In the genomic region with DNA sequence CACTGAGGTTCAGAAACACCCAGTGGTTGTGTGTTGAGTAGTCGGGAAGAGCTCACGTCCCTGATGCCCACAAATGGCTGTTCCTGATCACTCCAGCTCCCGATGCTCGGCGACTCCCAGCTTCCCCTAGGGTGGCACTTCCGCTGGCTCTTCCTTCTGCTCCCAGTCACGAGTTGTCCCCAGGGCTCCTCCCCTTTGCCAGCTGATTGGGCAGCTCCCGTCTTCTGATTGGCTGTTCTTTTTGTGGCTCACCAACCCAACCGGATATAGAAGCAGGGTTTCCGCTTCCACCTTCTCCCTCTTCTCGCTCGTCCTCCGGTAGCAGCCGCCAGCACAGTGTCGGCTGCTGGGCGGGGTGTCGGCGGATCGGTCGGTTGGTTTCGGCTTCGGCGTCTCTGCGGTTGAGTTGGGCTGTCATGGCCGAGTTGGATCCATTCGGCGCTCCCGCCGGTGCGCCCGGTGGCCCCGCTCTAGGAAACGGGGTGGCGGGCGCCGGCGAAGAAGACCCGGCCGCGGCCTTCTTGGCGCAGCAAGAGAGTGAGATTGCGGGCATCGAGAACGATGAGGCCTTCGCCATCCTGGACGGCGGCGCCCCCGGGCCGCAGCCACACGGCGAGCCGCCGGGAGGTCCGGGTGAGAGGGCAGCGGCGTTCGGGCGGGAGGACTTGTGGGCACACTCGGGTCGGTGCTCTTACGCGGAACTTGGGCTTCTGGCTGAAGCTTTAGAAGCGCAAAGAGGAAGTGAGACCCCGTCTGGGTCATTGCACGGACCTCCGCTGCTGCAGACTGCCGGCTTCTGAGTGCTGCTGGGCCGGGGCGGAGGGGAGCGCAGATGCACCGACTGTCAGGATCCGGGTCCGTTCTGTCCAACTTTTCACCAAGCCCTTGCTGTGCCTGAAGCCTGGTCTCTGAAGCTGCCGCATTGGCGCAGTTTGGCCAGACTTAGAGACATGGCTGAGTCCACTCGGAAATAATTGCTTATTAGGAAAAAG, we compare ENCODE assay signal across 8 mouse cellular contexts. TPM values are rescaled to one million over a fixed set of nuclear protein-coding genes. Genes with fewer than 3 reads are reported as not detected.
A peak's percentile ranks its signal among the peaks of the same experiment; 100 is the strongest.
DNase-seq lines count a peak whose midpoint lies in the region; ATAC-seq and TF ChIP-seq lines count a peak whose summit lies in the region.

No protein-coding gene starts in this region.

- DNase-seq in brain, embryonic 14.5 days (ENCODE audit: low read depth) = peak; percentile 99
- DNase-seq in kidney, postnatal 0 days (ENCODE audit: low spot score) = peak; percentile 99
- DNase-seq in liver, embryonic 11.5 days (ENCODE audit: low spot score) = peak; percentile 83
- peak; percentile 91 for DNase-seq in naive thymus-derived CD4-positive, alpha-beta T cell, adult 2 months (ENCODE audit: low read depth)

- H3K9ac ChIP-seq in heart, embryonic 12.5 days = peak overlapping the region; percentile 97
- H3K9ac ChIP-seq in kidney, postnatal 0 days (ENCODE audit: low read depth, low read length) = peak overlapping the region; percentile 95
- peak overlapping the region; percentile 95 for H3K9ac ChIP-seq in liver, embryonic 11.5 days (ENCODE audit: low read depth, low read length)
- peak overlapping the region; percentile 93 for H3K9ac ChIP-seq in stomach, embryonic 14.5 days (replicated peaks; ENCODE audit: low read depth, low read length)

- H3K27me3 ChIP-seq in C2C12 (ENCODE audit: control insufficient read depth, insufficient read depth, insufficient read length) = no peaks in the 10 kb centered on the region
- H3K27me3 ChIP-seq in erythroblast, embryonic 14.5 days (ENCODE audit: control insufficient read depth) = no peaks in the 10 kb centered on the region
- no peaks in the 10 kb centered on the region for H3K27me3 ChIP-seq in heart, embryonic 12.5 days (replicated peaks)
- no peaks in the 10 kb centered on the region for H3K27me3 ChIP-seq in kidney, postnatal 0 days (ENCODE audit: insufficient read depth, low read length)
- H3K27me3 ChIP-seq in liver, embryonic 11.5 days (replicated peaks; ENCODE audit: control insufficient read depth, insufficient read depth, low read length) = no peaks in the 10 kb centered on the region
- H3K27me3 ChIP-seq in stomach, embryonic 14.5 days (ENCODE audit: control insufficient read depth, insufficient read depth, low read length) = no peaks in the 10 kb centered on the region

- peak overlapping the region; percentile 92 for H3K4me2 ChIP-seq in heart, embryonic 12.5 days
- peak overlapping the region; percentile 91 for H3K4me2 ChIP-seq in kidney, postnatal 0 days (ENCODE audit: low read length)
- peak overlapping the region; percentile 65 for H3K4me2 ChIP-seq in liver, embryonic 11.5 days
- peak overlapping the region; percentile 89 for H3K4me2 ChIP-seq in stomach, embryonic 14.5 days (replicated peaks; ENCODE audit: low read depth, low read length)

- H3K9me3 ChIP-seq in erythroblast, embryonic 14.5 days (ENCODE audit: control insufficient read depth, low read length) = no peaks in the 10 kb centered on the region
- H3K9me3 ChIP-seq in heart, embryonic 12.5 days (replicated peaks) = no peaks in the 10 kb centered on the region
- H3K9me3 ChIP-seq in kidney, postnatal 0 days (replicated peaks; ENCODE audit: low read length) = no peaks in the 10 kb centered on the region
- no peaks in the 10 kb centered on the region for H3K9me3 ChIP-seq in liver, embryonic 11.5 days (ENCODE audit: control insufficient read depth, low read length)
- H3K9me3 ChIP-seq in stomach, embryonic 14.5 days (ENCODE audit: control insufficient read depth, low read depth, low read length) = no peaks in the 10 kb centered on the region

- H3K4me3 ChIP-seq in C2C12 (ENCODE audit: insufficient read depth, poor library complexity, severe bottlenecking) = peak overlapping the region; percentile 90
- H3K4me3 ChIP-seq in erythroblast, embryonic 14.5 days (replicated peaks) = peak overlapping the region; percentile 89
- H3K4me3 ChIP-seq in heart, embryonic 12.5 days = peak overlapping the region; percentile 98
- peak overlapping the region; percentile 99 for H3K4me3 ChIP-seq in kidney, postnatal 0 days (replicated peaks; ENCODE audit: low read depth, low read length)
- peak overlapping the region; percentile 94 for H3K4me3 ChIP-seq in liver, embryonic 11.5 days (ENCODE audit: low read depth, low read length)
- peak overlapping the region; percentile 97 for H3K4me3 ChIP-seq in stomach, embryonic 14.5 days (ENCODE audit: low read depth, low read length)

- WGBS in heart, embryonic 12.5 days = under 1% methylated on average over 77 of the region's 77 CpGs
- under 1% methylated on average over 77 of the region's 77 CpGs for WGBS in kidney, postnatal 0 days
- under 1% methylated on average over 77 of the region's 77 CpGs for WGBS in liver, embryonic 11.5 days
- WGBS in stomach, embryonic 14.5 days = under 1% methylated on average over 77 of the region's 77 CpGs

- H3K36me3 ChIP-seq in C2C12 (ENCODE audit: control insufficient read depth, insufficient read depth) = peaks cover 16% of the 10 kb centered on the region
- H3K36me3 ChIP-seq in erythroblast, embryonic 14.5 days (ENCODE audit: control insufficient read depth) = peaks cover 52% of the 10 kb centered on the region
- H3K36me3 ChIP-seq in heart, embryonic 12.5 days = no peaks in the 10 kb centered on the region
- H3K36me3 ChIP-seq in kidney, postnatal 0 days (ENCODE audit: insufficient read depth, low read length) = no peaks in the 10 kb centered on the region
- no peaks in the 10 kb centered on the region for H3K36me3 ChIP-seq in liver, embryonic 11.5 days (ENCODE audit: control insufficient read depth, insufficient read depth, low read length)
- H3K36me3 ChIP-seq in stomach, embryonic 14.5 days (ENCODE audit: control insufficient read depth, insufficient read depth, low read length) = no peaks in the 10 kb centered on the region; the same call in 1 of the 2 replicates

- ATAC-seq in heart, embryonic 12.5 days (ENCODE audit: insufficient number of reproducible peaks, low FRiP score) = peak; percentile 98
- peak; percentile 96 for ATAC-seq in kidney, postnatal 0 days (replicated peaks; ENCODE audit: low FRiP score, low read depth)
- ATAC-seq in liver, embryonic 11.5 days (replicated peaks; ENCODE audit: low FRiP score) = peak; percentile 96
- peak; percentile 97 for ATAC-seq in stomach, embryonic 14.5 days (ENCODE audit: insufficient number of reproducible peaks, insufficient read depth, low FRiP score, low read depth)

- peaks cover 50% of the 10 kb centered on the region for H3K4me1 ChIP-seq in erythroblast, embryonic 14.5 days (ENCODE audit: control insufficient read depth)
- H3K4me1 ChIP-seq in heart, embryonic 12.5 days (replicated peaks) = peaks cover 19% of the 10 kb centered on the region
- peaks cover 18% of the 10 kb centered on the region for H3K4me1 ChIP-seq in kidney, postnatal 0 days (replicated peaks; ENCODE audit: insufficient read depth, low read length)
- H3K4me1 ChIP-seq in liver, embryonic 11.5 days (replicated peaks; ENCODE audit: control insufficient read depth, insufficient read depth, low read length) = peaks cover 14% of the 10 kb centered on the region
- H3K4me1 ChIP-seq in stomach, embryonic 14.5 days (ENCODE audit: control insufficient read depth, insufficient read depth, low read length) = peaks cover 17% of the 10 kb centered on the region; the same call in 1 of the 2 replicates

- peaks cover 60% of the 10 kb centered on the region for H3K79me2 ChIP-seq in C2C12 (ENCODE audit: control insufficient read depth, insufficient read depth)

- H3ac ChIP-seq in C2C12 (ENCODE audit: control insufficient read depth, insufficient read length, low read depth) = peak overlapping the region; percentile 76

- peak; percentile 69; the same call in 1 of the 2 replicates for TF ChIP-seq POLR2A in brain, embryonic 14.5 days (IDR thresholded peaks at IDR 0.05; ENCODE audit: borderline replicate concordance, extremely low read depth, insufficient read depth, insufficient read length, poor library complexity, severe bottlenecking)

- no peak for TF ChIP-seq CTCF in C2C12 (IDR thresholded peaks at IDR 0.05; ENCODE audit: control insufficient read depth, insufficient read depth, insufficient read length)
- TF ChIP-seq CTCF in brain, embryonic 14.5 days (IDR thresholded peaks at IDR 0.05; ENCODE audit: borderline replicate concordance, extremely low read depth, insufficient read depth, insufficient read length) = no peak
- TF ChIP-seq CTCF in kidney, postnatal 0 days (IDR thresholded peaks at IDR 0.05; ENCODE audit: low read depth) = no peak

- peak overlapping the region; percentile 65 for H3K27ac ChIP-seq in heart, embryonic 12.5 days (ENCODE audit: poor library complexity, severe bottlenecking)
- H3K27ac ChIP-seq in kidney, postnatal 0 days = peak overlapping the region; percentile 93
- peak overlapping the region; percentile 74 for H3K27ac ChIP-seq in liver, embryonic 11.5 days (ENCODE audit: low read depth, low read length)
- peak overlapping the region; percentile 74 for H3K27ac ChIP-seq in stomach, embryonic 14.5 days (ENCODE audit: low read length)

- H3K79me3 ChIP-seq in C2C12 (ENCODE audit: low read depth) = peaks cover 52% of the 10 kb centered on the region

RNA-seq across cellular contexts. Expression of gene Clta, which starts 8.4 kb away (rescaled TPM):
- polyA plus RNA-seq in C2C12 (2012; fragmentation: generic; extraction: Trizol) = 470 TPM
- 400 and 438 TPM in 2 replicates for polyA plus RNA-seq in brain, embryonic 14.5 days (2012; rRNA removed)
- 18.7 and 31.6 TPM in 2 replicates for polyA plus RNA-seq in erythroblast, embryonic 14.5 days (2012)
- polyA plus RNA-seq in heart, embryonic 12.5 days (2016; fragmentation: Nextera tagmentation; extraction: Ambion mirVana) = 153 and 163 TPM in 2 replicates
- polyA plus RNA-seq in kidney, postnatal 0 days (2015; fragmentation: Nextera tagmentation; extraction: Ambion mirVana) = 293 and 300 TPM in 2 replicates
- polyA plus RNA-seq in liver, embryonic 11.5 days (2014; fragmentation: Nextera tagmentation; extraction: Ambion mirVana) = 215 and 216 TPM in 2 replicates
- 234 and 237 TPM in 2 replicates for polyA plus RNA-seq in stomach, embryonic 14.5 days (2014; fragmentation: Nextera tagmentation; extraction: Ambion mirVana)

RNA-seq across cellular contexts. Expression of gene Ccin, which starts 29.4 kb away (rescaled TPM):
- 0.04 TPM for polyA plus RNA-seq in C2C12 (2012; fragmentation: generic; extraction: Trizol)
- polyA plus RNA-seq in brain, embryonic 14.5 days (2012; rRNA removed) = 0.20 and 0.40 TPM in 2 replicates
- polyA plus RNA-seq in erythroblast, embryonic 14.5 days (2012) = not detected in 2 replicates
- polyA plus RNA-seq in heart, embryonic 12.5 days (2016; fragmentation: Nextera tagmentation; extraction: Ambion mirVana) = 0.09 TPM in 1 of 2 replicates, not detected in the other
- not detected in 2 replicates for polyA plus RNA-seq in kidney, postnatal 0 days (2015; fragmentation: Nextera tagmentation; extraction: Ambion mirVana)
- polyA plus RNA-seq in liver, embryonic 11.5 days (2014; fragmentation: Nextera tagmentation; extraction: Ambion mirVana) = not detected in 2 replicates
- not detected in 2 replicates for polyA plus RNA-seq in stomach, embryonic 14.5 days (2014; fragmentation: Nextera tagmentation; extraction: Ambion mirVana)

RNA-seq across cellular contexts. Expression of gene Glipr2, which starts 55.5 kb away (rescaled TPM):
- polyA plus RNA-seq in C2C12 (2012; fragmentation: generic; extraction: Trizol) = 101 TPM
- 26.4 and 28.8 TPM in 2 replicates for polyA plus RNA-seq in brain, embryonic 14.5 days (2012; rRNA removed)
- polyA plus RNA-seq in erythroblast, embryonic 14.5 days (2012) = 3.0 and 3.8 TPM in 2 replicates
- 95.7 and 97.5 TPM in 2 replicates for polyA plus RNA-seq in heart, embryonic 12.5 days (2016; fragmentation: Nextera tagmentation; extraction: Ambion mirVana)
- polyA plus RNA-seq in kidney, postnatal 0 days (2015; fragmentation: Nextera tagmentation; extraction: Ambion mirVana) = 54.9 and 59.1 TPM in 2 replicates
- polyA plus RNA-seq in liver, embryonic 11.5 days (2014; fragmentation: Nextera tagmentation; extraction: Ambion mirVana) = 71.4 and 81.6 TPM in 2 replicates
- polyA plus RNA-seq in stomach, embryonic 14.5 days (2014; fragmentation: Nextera tagmentation; extraction: Ambion mirVana) = 117 and 121 TPM in 2 replicates

Comparison
In these comparisons a context has a peak if more than half of its experiments do, and no peak if none do; other contexts are left out.
1. Peak in every context shown above with its lines: DNase-seq, ATAC-seq, H3K4me3 ChIP-seq and H3K27ac ChIP-seq.